Mouse (Mus musculus) spleen, adult 2 months (tissue): ENCODE data around the gene Lrrc74a. TPM values are rescaled to one million over a fixed set of nuclear protein-coding genes. Genes with fewer than 3 reads are reported as not detected.

Source experiments
- DNase-seq, 2 experiments: peaks; one replicate each; pipeline versions ENCODE4 v3.0.0 to v3.0.0-alpha.2; 2012 to 2021; ENCODE audit warnings: low spot score in 2 of 2, low read depth in 1 of 2
- H3K27ac ChIP-seq: fragments of 200-500 bp; 2 replicates; pipeline ENCODE4 v1.5.1; 2012; ENCODE audit warnings: low read length, inconsistent platforms; ENCODE audit not compliant: insufficient read depth
- H3K27me3 ChIP-seq: fragments of 200-500 bp; 2 replicates; pipeline ENCODE4 v1.6.1; 2012; ENCODE audit warnings: mild to moderate bottlenecking, moderate library complexity, low read length, inconsistent platforms; ENCODE audit not compliant: control insufficient read depth, insufficient read depth
- H3K36me3 ChIP-seq: fragments of 200-500 bp; 2 replicates; pipeline ENCODE4 v1.6.1; 2012; ENCODE audit warnings: mild to moderate bottlenecking, low read length, inconsistent platforms; ENCODE audit not compliant: control insufficient read depth, insufficient read depth
- H3K4me1 ChIP-seq: fragments of 200-500 bp; 2 replicates; pipeline ENCODE4 v1.6.1; 2011; ENCODE audit warnings: inconsistent platforms; ENCODE audit not compliant: control insufficient read depth, insufficient read depth, insufficient read length
- H3K4me3 ChIP-seq: fragments of 200-500 bp; 2 replicates; pipeline ENCODE4 v1.5.1; 2011; ENCODE audit warnings: mild to moderate bottlenecking, inconsistent platforms; ENCODE audit not compliant: insufficient read depth, insufficient read length; ENCODE audit errors: extremely low read depth
- CTCF ChIP-seq: fragments of 200-500 bp; IDR thresholded peaks from 2 replicates; pipeline ENCODE4 v1.5.1; 2011; ENCODE audit warnings: mild to moderate bottlenecking, inconsistent platforms; ENCODE audit not compliant: insufficient read depth, insufficient read length, insufficient replicate concordance; ENCODE audit errors: extremely low read depth
- POLR2A ChIP-seq: fragments of 200-500 bp; IDR thresholded peaks from 2 replicates; pipeline ENCODE4 v1.6.1; 2011; ENCODE audit warnings: low read depth, low read length, inconsistent platforms
- WGBS: fragments of 180-500 bp; shearing (Covaris S2); methylation state at CpG from one replicate; pipeline ENCODE4 v1.1.7; 2018; 5-methylcytosine and 5-hydroxymethylcytosine counted together
- polyA plus RNA-seq: library from polyadenylated mRNA; depleted of rRNA; stranded (reverse); fragments of >200 nt; gene quantifications from 2 replicates; pipeline ENCODE4 v1.2.3, GENCODE M21; 2012

Gene Lrrc74a
- polyA plus RNA-seq, 1 experiment: not detected

DNA sequence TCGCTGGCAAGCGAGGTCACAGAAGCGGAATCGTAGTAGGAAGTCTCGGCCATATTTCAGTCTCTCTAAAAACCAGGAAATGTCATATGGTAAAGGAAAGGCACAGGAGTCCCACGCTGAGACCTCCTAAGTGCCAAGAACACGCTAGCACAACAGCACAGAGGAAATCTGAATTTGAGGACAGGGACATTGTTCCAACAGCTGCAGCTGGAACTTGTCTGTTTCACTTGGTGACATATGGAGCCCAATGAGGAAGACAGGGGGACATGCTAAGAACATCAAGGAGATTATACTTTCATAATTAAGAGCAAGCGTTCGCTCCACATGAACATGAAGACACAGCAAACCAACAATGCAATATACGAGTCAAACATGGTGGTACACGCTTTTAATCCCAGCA, 17.2 kb upstream of the Lrrc74a start:
- WGBS: 85% methylated on average over 11 of the region's 11 CpGs
- no peak overlapping the region for H3K27ac ChIP-seq
- DNase-seq: no peak
- TF ChIP-seq POLR2A (no peak), CTCF (no peak)
- H3K36me3 ChIP-seq: no peaks in the 10 kb centered on the region; the same call in 1 of the 2 replicates
- no peaks in the 10 kb centered on the region for H3K27me3 ChIP-seq
- H3K4me1 ChIP-seq: no peaks in the 10 kb centered on the region
- no peak overlapping the region for H3K4me3 ChIP-seq

DNA sequence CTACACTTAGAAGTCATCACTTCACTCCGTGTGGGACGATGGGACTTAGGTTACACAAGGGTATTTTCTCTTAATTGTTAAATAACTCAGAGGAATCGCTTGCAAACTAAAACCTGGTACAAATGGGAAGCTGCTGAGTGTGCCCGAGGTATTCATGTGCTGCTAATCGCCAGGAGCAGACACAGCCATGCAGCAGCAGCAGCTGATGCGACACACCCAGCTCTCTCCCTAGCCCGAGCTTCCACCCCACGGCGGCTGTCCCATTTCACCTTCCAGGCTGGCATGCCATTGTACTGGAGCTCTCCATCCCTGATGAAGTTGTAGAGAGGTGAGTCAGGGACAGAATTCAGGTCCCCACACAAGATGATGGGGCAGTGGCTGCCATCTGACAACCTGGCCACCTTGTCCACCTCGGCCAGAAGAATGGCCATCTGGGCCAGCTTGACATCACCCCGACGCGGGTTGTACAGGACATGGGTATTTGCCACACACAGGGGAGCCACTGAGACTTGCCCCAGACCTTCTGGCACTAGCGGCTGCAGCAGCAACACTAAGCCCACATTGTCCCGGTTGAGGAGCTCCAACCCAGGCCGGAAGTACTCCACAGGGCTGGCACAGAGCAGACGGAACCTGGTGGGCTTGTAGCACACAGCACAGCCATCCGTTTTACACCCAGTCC, 14.1 kb upstream of the Lrrc74a start:
- Histone ChIP-seq H3K27me3 (no peaks in the 10 kb centered on the region), H3K27ac (no peak overlapping the region), H3K4me1 (no peaks in the 10 kb centered on the region), H3K36me3 (no peaks in the 10 kb centered on the region; the same call in 1 of the 2 replicates), H3K4me3 (no peak overlapping the region)
- TF ChIP-seq POLR2A (no peak), CTCF (no peak)
- no peak for DNase-seq
- WGBS: 94% methylated on average over 18 of the region's 18 CpGs

DNA sequence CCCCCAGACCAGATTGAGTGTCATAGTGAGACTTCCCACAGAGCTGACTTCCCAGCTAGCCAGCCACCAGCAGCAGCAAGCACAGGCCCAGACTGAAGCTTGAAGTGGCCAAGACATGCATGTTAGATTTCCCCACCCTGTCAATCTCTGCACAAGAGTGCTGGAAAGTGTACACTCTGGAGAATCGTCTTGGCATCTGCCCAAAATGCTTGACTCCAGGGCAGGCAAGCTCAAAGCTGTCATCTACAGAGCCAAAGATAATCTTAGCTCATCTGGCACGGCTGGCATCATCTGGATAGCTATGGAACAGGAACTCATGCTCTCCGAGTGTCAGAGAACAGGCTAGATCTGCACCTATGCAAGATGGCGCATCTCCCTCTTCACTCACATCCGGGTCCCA, 12.7 kb upstream of the Lrrc74a start:
- no peak overlapping the region for H3K27ac ChIP-seq
- WGBS: 88% methylated on average over 5 of the region's 5 CpGs
- H3K27me3 ChIP-seq: no peaks in the 10 kb centered on the region
- no peak for TF ChIP-seq POLR2A
- TF ChIP-seq CTCF: no peak
- DNase-seq: no peak
- no peaks in the 10 kb centered on the region; the same call in 1 of the 2 replicates for H3K4me1 ChIP-seq
- no peaks in the 10 kb centered on the region; the same call in 1 of the 2 replicates for H3K36me3 ChIP-seq
- H3K4me3 ChIP-seq: no peak overlapping the region

DNA sequence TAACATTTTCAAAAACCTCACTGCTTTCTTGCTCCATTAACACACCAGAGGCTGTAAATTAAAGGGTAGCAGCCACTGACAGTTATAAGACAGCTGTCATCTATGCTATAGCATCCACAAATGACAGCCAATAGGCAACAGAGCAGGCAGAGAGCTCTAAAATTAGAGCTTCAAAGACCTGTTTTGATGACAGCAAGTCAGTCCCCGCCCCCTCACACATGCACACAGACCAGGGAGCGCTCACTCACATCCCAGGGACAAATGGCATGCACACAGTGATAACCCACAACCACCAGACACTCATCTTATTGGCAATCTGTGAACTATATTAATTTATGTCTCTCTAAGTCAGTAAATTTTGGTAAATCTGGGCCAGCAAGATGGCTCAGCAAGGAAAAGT, 9.9 kb upstream of the Lrrc74a start:
- Histone ChIP-seq H3K4me3 (no peak overlapping the region), H3K27me3 (no peaks in the 10 kb centered on the region), H3K36me3 (no peaks in the 10 kb centered on the region; the same call in 1 of the 2 replicates), H3K27ac (no peak overlapping the region), H3K4me1 (no peaks in the 10 kb centered on the region; the same call in 1 of the 2 replicates)
- DNase-seq: no peak
- TF ChIP-seq POLR2A (no peak), CTCF (no peak)
- 68% methylated on average over 2 of the region's 2 CpGs for WGBS

DNA sequence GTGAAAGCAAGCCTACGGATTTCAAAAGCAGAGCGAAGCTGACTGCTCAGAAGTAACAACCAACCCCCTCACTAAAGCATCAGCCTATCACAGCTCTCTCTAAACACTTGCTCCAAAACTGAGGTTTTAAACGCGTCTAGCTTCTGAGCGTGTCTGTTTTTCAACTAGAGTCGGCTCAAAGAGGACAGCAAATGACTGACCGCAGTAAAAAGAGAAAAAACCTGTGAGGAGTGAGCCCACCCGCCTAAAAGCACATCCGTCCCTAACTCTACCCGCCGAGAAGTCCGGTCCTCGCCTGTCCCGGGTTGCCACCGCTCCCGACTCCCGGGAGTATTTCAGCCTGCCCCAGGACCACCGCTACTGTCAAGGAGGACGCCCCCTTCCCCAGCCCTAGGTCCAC, 8.5 kb upstream of the Lrrc74a start:
- TF ChIP-seq POLR2A (no peak), CTCF (no peak)
- Histone ChIP-seq H3K4me3 (peak overlapping the region; percentile 65), H3K27ac (peak overlapping the region; percentile 51; the same call in 1 of the 2 replicates), H3K27me3 (no peaks in the 10 kb centered on the region), H3K36me3 (no peaks in the 10 kb centered on the region), H3K4me1 (no peaks in the 10 kb centered on the region; the same call in 1 of the 2 replicates)
- under 1% methylated on average over 19 of the region's 19 CpGs for WGBS
- peak in 1 of 2 experiments; percentile 8 for DNase-seq

DNA sequence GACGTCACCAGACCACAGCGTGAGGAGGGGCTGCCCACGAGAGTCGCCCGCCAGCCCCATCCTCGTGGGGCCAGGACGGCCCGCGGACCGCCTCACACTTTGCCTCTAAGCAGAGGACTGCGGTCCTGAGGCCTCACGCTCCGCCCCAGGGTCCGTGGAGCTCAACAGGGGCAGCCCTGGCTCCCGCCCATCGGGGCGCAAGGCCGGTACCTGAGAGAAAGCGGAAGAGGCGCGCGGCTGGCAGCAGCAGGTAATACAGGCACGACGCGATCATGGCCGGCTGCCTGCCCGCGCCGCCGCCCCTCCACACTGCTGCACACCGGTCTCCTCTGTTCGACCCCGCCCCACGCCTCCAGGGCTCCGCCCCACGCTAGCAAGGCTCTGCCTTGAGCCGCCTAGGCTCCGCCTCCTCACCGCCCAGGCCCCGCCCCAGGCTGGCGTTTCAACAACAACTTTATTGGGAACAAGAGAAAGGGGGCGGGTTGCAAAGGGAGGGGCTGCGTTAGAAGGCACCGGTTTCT, 8.0 kb upstream of the Lrrc74a start, which contains the start of gene Angel1:
Gene Angel1 (minus strand): TSS at position 341 of the 521 bp plus-strand sequence.
- DNase-seq: peak; percentile 92 to 98
- Histone ChIP-seq H3K27me3 (no peaks in the 10 kb centered on the region), H3K36me3 (no peaks in the 10 kb centered on the region), H3K4me3 (peak within 1 kb of the TSS; percentile 65), H3K4me1 (no peaks in the 10 kb centered on the region; the same call in 1 of the 2 replicates), H3K27ac (peak within 1 kb of the TSS; percentile 51; the same call in 1 of the 2 replicates)
- TF ChIP-seq CTCF (no peak), POLR2A (peak; percentile 29; the same call in 1 of the 2 replicates)
- WGBS: under 1% methylated on average over 40 of the region's 44 CpGs

DNA sequence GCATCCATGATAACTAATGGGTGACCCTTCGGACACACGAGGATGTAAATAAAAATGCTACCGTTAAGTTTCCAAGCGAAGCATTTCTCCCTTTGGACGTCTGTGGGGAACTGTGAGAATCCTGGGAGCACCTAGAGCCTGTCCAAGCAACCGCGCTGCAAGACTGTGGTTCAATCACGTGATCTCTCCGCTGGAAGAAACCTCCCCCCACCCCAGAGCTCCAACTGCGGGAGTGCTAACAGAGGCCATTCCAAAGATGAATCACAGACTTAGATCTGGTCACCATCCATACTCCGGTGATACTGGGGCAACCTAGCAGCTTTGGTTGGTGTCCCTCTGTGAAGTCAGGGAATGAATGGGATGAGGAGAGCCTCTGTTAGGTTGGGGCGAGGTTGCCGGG, 26.9 kb downstream of the Lrrc74a start:
- no peak overlapping the region for H3K4me3 ChIP-seq
- no peaks in the 10 kb centered on the region for H3K36me3 ChIP-seq
- no peak overlapping the region for H3K27ac ChIP-seq
- TF ChIP-seq CTCF (no peak), POLR2A (no peak)
- DNase-seq: no peak
- no peaks in the 10 kb centered on the region; the same call in 1 of the 2 replicates for H3K27me3 ChIP-seq
- WGBS: 74% methylated on average over 13 of the region's 13 CpGs
- H3K4me1 ChIP-seq: no peaks in the 10 kb centered on the region
